Mouse (Mus musculus): ENCODE data around the gene Tcerg1l. TPM values are rescaled to one million over a fixed set of nuclear protein-coding genes. Genes with fewer than 3 reads are reported as not detected.

Tcerg1l gene
- polyA plus RNA-seq, 2 experiments, result 0.01 TPM; not detected in 1

DNA sequence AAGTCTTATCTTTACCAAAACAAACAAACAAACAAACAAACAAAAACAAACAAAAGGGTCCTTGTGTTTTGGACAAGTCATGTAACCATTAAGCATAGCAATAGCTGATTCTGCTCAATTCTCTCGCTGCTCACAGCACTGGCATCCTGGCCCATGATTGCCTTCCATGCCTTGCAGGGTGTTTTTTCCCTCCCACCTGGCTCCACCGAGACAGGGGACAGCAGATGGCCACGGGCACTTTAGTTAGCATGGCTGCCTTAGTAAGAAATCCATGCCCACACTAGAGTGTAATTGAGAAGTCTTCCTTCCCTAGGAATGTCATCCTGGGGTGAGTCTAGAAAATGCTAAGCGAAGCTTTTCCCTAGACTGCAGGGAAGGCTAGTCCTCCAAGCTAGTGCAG is 59.1 kb downstream of the Tcerg1l start:
- Histone ChIP-seq H3K9me3 (ENCODE audit: control insufficient read depth, low read length) (no peaks in the 10 kb centered on the region), H3K36me3 (replicated peaks; ENCODE audit: control insufficient read depth, insufficient read depth, low read depth) (no peaks in the 10 kb centered on the region), H3K4me2 (ENCODE audit: low read depth) (no peak overlapping the region), H3K27ac (no peak overlapping the region), H3K4me3 (ENCODE audit: insufficient read depth in 1 of 2, low read depth in 2 of 2, low read length in 2 of 2) (no peak overlapping the region), H3K4me1 (replicated peaks; ENCODE audit: control insufficient read depth in 2 of 2, insufficient read depth in 2 of 2, low read length in 1 of 2) (no peaks in the 10 kb centered on the region), H3K9ac (replicated peaks) (no peak overlapping the region), H3K27me3 (ENCODE audit: control insufficient read depth, insufficient read depth, low read length) (no peaks in the 10 kb centered on the region)
- TF ChIP-seq EP300 (IDR thresholded peaks at IDR 0.05; ENCODE audit: low read depth) (no peak), CTCF (IDR thresholded peaks at IDR 0.05; ENCODE audit: low read depth) (no peak)
- ATAC-seq (ENCODE audit: insufficient read depth), result no peak
- 46% methylated on average over 4 of the region's 4 CpGs for WGBS (ENCODE audit: insufficient replicate concordance)
- no peak for DNase-seq (ENCODE audit: low read depth in 3 of 3, low spot score in 3 of 3)

DNA sequence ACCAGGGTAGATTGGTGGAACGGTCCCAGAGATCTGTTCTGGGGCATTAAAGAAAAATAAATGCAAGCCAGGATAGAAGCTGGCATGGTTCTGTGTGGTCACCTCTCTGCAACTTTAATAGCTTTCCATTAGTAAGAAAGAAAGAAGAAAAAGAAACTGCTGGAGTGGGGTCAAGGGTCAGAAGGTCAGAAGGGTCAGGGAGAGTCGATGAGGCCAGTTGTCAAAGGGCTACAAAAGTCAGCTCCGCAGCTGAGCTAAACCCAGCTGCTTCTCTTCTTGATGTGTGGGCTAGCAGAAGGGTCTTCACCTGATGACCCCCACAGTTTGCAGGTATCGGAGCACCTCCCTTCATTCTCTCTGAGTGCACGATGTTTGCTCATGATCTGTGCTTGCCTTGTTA is 59.6 kb downstream of the Tcerg1l start:
- no peak for ATAC-seq (ENCODE audit: insufficient read depth)
- Histone ChIP-seq H3K9ac (replicated peaks) (no peak overlapping the region), H3K27me3 (ENCODE audit: control insufficient read depth, insufficient read depth, low read length) (no peaks in the 10 kb centered on the region), H3K4me3 (ENCODE audit: insufficient read depth in 1 of 2, low read depth in 2 of 2, low read length in 2 of 2) (no peak overlapping the region), H3K36me3 (replicated peaks; ENCODE audit: control insufficient read depth, insufficient read depth, low read depth) (no peaks in the 10 kb centered on the region), H3K4me2 (ENCODE audit: low read depth) (no peak overlapping the region), H3K4me1 (replicated peaks; ENCODE audit: control insufficient read depth in 2 of 2, insufficient read depth in 2 of 2, low read length in 1 of 2) (no peaks in the 10 kb centered on the region), H3K9me3 (ENCODE audit: control insufficient read depth, low read length) (no peaks in the 10 kb centered on the region), H3K27ac (no peak overlapping the region)
- no peak for TF ChIP-seq EP300 (IDR thresholded peaks at IDR 0.05; ENCODE audit: low read depth)
- no peak for TF ChIP-seq CTCF (IDR thresholded peaks at IDR 0.05; ENCODE audit: low read depth)
- 49% methylated on average over 5 of the region's 5 CpGs for WGBS (ENCODE audit: insufficient replicate concordance)
- no peak for DNase-seq (ENCODE audit: low read depth in 3 of 3, low spot score in 3 of 3)

DNA sequence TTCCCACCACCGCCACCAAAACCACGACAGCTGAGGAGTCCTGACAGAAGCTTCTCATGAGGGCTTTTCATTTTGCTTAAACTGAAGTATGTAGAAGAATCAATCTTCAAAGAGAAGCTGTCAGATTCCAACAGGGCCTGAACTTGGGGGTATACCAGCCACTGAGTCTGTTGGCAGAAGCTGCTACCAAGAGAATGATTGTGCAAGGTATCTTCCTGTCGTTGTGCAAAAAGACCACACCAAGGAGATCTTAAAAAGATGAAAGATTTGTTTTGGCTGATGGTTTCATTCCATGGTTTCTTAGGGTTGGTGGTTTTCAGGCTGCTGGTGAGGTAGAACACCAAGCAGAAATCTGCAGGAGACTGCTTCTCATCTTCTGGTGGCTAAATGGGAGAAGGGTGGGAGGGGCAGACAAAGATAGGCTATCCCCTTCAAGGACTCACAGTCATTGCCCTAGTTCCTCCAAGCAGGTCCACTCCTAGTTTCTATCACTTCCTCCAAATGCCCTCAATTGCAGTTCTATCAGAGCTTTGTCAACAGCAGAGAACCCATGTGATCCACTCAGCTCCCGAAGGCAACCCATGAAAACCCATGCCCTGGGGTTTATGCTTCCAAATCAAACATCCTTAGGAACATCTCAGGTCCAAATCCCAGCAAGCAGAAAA is 64.9 kb downstream of the Tcerg1l start:
- no peak overlapping the region for H3K4me2 ChIP-seq (ENCODE audit: low read depth)
- DNase-seq (ENCODE audit: low read depth in 3 of 3, low spot score in 3 of 3), result no peak
- TF ChIP-seq CTCF (IDR thresholded peaks at IDR 0.05; ENCODE audit: low read depth) (no peak), EP300 (IDR thresholded peaks at IDR 0.05; ENCODE audit: low read depth) (no peak)
- no peak overlapping the region for H3K4me3 ChIP-seq (ENCODE audit: insufficient read depth in 1 of 2, low read depth in 2 of 2, low read length in 2 of 2)
- 50% methylated on average over 4 of the region's 4 CpGs for WGBS (ENCODE audit: insufficient replicate concordance)
- H3K9me3 ChIP-seq (ENCODE audit: control insufficient read depth, low read length), result no peaks in the 10 kb centered on the region
- H3K27me3 ChIP-seq (ENCODE audit: control insufficient read depth, insufficient read depth, low read length), result no peaks in the 10 kb centered on the region
- no peak overlapping the region for H3K9ac ChIP-seq (replicated peaks)
- H3K4me1 ChIP-seq (replicated peaks; ENCODE audit: control insufficient read depth in 2 of 2, insufficient read depth in 2 of 2, low read length in 1 of 2), result no peaks in the 10 kb centered on the region
- H3K27ac ChIP-seq, result no peak overlapping the region
- ATAC-seq (ENCODE audit: insufficient read depth), result no peak
- H3K36me3 ChIP-seq (replicated peaks; ENCODE audit: control insufficient read depth, insufficient read depth, low read depth), result no peaks in the 10 kb centered on the region

DNA sequence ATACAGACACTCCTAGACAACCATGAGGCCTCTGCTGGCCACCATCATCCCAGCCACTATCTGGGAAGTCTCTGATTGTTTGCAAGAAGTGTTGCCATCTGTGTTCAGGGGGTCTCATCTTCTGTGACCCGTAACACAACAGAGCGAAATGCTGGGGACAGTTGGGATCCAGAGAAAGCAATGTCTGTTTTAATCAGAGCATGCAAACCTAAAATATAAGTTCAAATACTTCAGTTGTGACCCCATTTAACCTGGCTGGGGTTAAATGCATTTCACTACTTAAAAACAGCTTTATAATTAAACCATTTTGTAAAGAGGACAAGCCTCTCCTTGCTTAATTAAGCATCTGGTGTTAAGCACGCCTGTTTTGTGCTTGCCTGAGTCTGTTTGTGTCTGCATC is 66.3 kb downstream of the Tcerg1l start:
- Histone ChIP-seq H3K27me3 (ENCODE audit: control insufficient read depth, insufficient read depth, low read length) (no peaks in the 10 kb centered on the region), H3K4me1 (replicated peaks; ENCODE audit: control insufficient read depth in 2 of 2, insufficient read depth in 2 of 2, low read length in 1 of 2) (no peaks in the 10 kb centered on the region), H3K9me3 (ENCODE audit: control insufficient read depth, low read length) (no peaks in the 10 kb centered on the region), H3K4me2 (ENCODE audit: low read depth) (no peak overlapping the region), H3K36me3 (replicated peaks; ENCODE audit: control insufficient read depth, insufficient read depth, low read depth) (no peaks in the 10 kb centered on the region), H3K9ac (replicated peaks) (no peak overlapping the region), H3K27ac (no peak overlapping the region), H3K4me3 (ENCODE audit: insufficient read depth in 1 of 2, low read depth in 2 of 2, low read length in 2 of 2) (no peak overlapping the region)
- no peak for ATAC-seq (ENCODE audit: insufficient read depth)
- TF ChIP-seq EP300 (IDR thresholded peaks at IDR 0.05; ENCODE audit: low read depth) (no peak), CTCF (IDR thresholded peaks at IDR 0.05; ENCODE audit: low read depth) (no peak)
- WGBS (ENCODE audit: insufficient replicate concordance), result 55% methylated on average over 3 of the region's 3 CpGs
- no peak for DNase-seq (ENCODE audit: low read depth in 3 of 3, low spot score in 3 of 3)

DNA sequence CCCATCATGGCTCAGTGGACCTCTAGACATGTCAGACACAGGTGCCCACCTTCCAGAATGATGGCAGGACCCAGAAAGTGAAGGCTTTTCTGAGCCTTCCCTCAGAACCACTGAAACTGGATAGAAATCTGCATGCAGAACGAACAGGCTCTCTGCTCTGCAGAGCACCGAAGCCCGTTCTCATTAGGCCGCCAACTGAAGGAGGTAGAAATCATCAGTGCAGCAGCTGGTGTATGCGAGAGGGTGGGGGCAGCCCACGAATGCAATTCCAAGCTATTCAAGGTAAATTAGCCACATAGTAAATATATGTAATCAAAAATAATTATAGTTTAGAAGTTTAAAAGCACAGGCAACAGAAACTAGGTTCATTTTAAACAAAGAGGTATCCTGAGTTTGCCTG is 68.9 kb downstream of the Tcerg1l start:
- 70% methylated on average over 6 of the region's 6 CpGs for WGBS (ENCODE audit: insufficient replicate concordance)

More for the DNA sequence above, 68.9 kb downstream of the Tcerg1l start:
- no peak for TF ChIP-seq CTCF (IDR thresholded peaks at IDR 0.05; ENCODE audit: low read depth)
- no peak for TF ChIP-seq EP300 (IDR thresholded peaks at IDR 0.05; ENCODE audit: low read depth)
- DNase-seq (ENCODE audit: low read depth in 3 of 3, low spot score in 3 of 3), result no peak
- no peak overlapping the region for H3K4me2 ChIP-seq (ENCODE audit: low read depth)
- no peak for ATAC-seq (ENCODE audit: insufficient read depth)
- H3K27me3 ChIP-seq (ENCODE audit: control insufficient read depth, insufficient read depth, low read length), result no peaks in the 10 kb centered on the region
- no peak overlapping the region for H3K27ac ChIP-seq
- H3K9me3 ChIP-seq (ENCODE audit: control insufficient read depth, low read length), result no peaks in the 10 kb centered on the region
- no peak overlapping the region for H3K4me3 ChIP-seq (ENCODE audit: insufficient read depth in 1 of 2, low read depth in 2 of 2, low read length in 2 of 2)
- no peak overlapping the region for H3K9ac ChIP-seq (replicated peaks)
- H3K36me3 ChIP-seq (replicated peaks; ENCODE audit: control insufficient read depth, insufficient read depth, low read depth), result no peaks in the 10 kb centered on the region
- H3K4me1 ChIP-seq (replicated peaks; ENCODE audit: control insufficient read depth in 2 of 2, insufficient read depth in 2 of 2, low read length in 1 of 2), result no peaks in the 10 kb centered on the region

All from liver, embryonic 14.5 days (tissue).